Mouse (Mus musculus) subcutaneous adipose tissue, adult 2 months (tissue): Measurements from ENCODE around the gene Gnptab. TPM values are rescaled to one million over a fixed set of nuclear protein-coding genes. Genes with fewer than 3 reads are reported as not detected.

Experiments
- polyA plus RNA-seq: library from polyadenylated mRNA; depleted of rRNA; stranded (reverse); fragments of >200 nt; gene quantifications from 2 replicates; pipeline ENCODE4 v1.2.3, GENCODE M21; 2012; ENCODE audit warnings: low replicate concordance; rRNA removed

The Gnptab gene
- 26.3 and 34.0 TPM in 2 replicates for polyA plus RNA-seq

DNA sequence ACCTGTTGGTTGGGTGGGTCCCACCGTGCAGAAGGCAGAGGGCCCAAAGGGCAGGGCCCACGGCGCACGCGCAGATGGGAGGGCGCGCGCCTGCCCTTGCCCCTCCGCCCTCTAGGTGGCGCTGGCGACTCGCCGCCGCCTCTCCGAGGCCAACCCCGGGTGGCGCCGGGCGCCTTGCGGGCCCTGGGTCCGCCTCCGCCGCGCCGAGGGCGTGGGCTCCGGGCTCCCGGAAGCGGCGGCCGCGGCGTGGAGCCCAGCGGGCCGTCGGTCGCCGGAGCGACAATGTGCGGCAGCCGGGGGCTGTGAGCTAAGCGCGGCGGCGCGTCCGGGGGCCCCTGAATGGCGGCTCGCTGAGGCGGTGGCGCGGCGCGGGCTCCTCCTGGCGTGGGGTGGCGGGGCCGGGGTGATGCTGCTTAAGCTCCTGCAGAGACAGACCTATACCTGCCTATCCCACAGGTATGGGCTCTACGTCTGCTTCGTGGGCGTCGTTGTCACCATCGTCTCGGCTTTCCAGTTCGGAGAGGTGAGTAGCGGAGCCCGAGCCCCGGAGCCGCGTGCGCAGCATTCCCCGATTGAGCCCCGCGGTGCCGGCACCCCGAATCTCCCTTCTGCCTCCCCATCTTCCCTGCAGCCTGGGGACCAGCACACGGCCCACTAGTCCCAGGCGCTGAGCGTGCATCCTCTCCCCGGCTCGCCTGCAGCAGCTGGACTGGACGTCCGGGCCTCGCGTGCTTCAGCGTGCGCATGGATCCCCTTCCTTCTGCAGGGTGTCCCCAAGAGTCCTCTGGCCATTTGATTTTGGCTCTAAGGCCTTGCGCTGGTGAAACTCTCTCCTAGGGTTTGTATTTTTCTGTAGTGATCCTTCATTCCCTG is at the start of gene Gnptab, which contains the start of gene Dram1:
Gene Gnptab (plus strand): TSS at position 120 of the 873 bp plus-strand sequence.
Gene Dram1 (minus strand): TSS at position 68 of the 873 bp plus-strand sequence.

DNA sequence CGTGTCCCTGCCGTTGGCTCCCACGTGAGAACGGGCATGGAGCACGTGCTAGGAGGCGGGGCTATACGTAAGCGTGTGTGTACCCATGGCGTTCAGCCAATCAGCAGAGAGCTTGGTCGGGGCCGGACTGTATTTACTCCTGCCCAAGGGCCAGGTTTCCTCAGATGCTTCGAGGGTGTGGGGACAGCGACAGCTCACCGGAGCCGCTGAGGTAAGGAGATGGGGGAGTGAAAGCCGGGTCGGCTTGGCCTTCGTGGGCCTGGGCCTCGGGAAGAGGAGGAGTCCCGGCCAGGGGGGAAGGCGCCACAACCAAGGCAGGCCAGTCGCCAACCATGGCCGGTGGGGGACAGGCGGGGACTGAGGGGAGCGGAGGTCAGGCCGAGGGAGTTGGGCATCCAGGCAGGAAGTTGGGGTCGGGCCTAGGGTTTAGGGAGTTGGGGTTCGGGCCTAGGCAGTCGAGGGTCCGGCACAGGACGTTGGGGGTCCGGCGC is 80.6 kb downstream of the Gnptab start, which contains the start of gene Sycp3:
Gene Sycp3 (plus strand): TSS at position 68 of the 491 bp plus-strand sequence.

Other genes starting within 250 kb of the Gnptab start
- 0.19 and 0.71 TPM in 2 replicates for gene Parpbp, start 232.2 kb upstream of the Gnptab start, polyA plus RNA-seq
- gene Nup37, start 232.1 kb upstream of the Gnptab start, polyA plus RNA-seq, result 5.2 and 7.8 TPM in 2 replicates
- 34.1 and 35.2 TPM in 2 replicates for gene Washc3, start 178.0 kb upstream of the Gnptab start, polyA plus RNA-seq
- gene Dram1, start 52 bp upstream of the Gnptab start, polyA plus RNA-seq, result 80.4 and 198 TPM in 2 replicates
- 0.14 and 1.2 TPM in 2 replicates for gene Sycp3, start 80.4 kb downstream of the Gnptab start, polyA plus RNA-seq
- gene Chpt1, start 124.9 kb downstream of the Gnptab start, polyA plus RNA-seq, result 278 and 946 TPM in 2 replicates
- gene Mybpc1, start 226.0 kb downstream of the Gnptab start, polyA plus RNA-seq, result 0.43 and 9.1 TPM in 2 replicates